Mouse (Mus musculus) adrenal gland, postnatal 4 days (tissue): ENCODE measurements around the gene Igf2r. TPM values are rescaled to one million over a fixed set of nuclear protein-coding genes. Genes with fewer than 3 reads are reported as not detected.
"Not testable (repeated sequence)": the region's sequence is repeated elsewhere in the genome, so short reads cannot be mapped to it uniquely, and the experiment has no call there.

Experiments used
- DNase-seq, 2 experiments: peaks; one replicate each; pipeline ENCODE4 v3.0.0; 2021 to 2022; ENCODE audit warnings: low spot score in 2 of 2, mixed read lengths in 2 of 2
- total RNA-seq, 2 experiments: library from RNA; stranded (reverse); gene quantifications; 2 replicates each; pipeline ENCODE4 v1.2.3; 2021

Gene Igf2r
- total RNA-seq, 2 experiments from 2014 or later: 76.4 to 82.0 TPM

- DNase-seq: not testable (repeated sequence)
Measured at GRCm38 (mm10) chr17:12674980-12675379, 94.5 kb downstream of the Igf2r start.

GRCm38 (mm10) chr17:12673871-12674270, 95.6 kb downstream of the Igf2r start:
- DNase-seq: no peak

- DNase-seq: no peak
Measured at GRCm38 (mm10) chr17:12672285-12672790, 97.1 kb downstream of the Igf2r start.

- DNase-seq: no peak
Measured at GRCm38 (mm10) chr17:12671029-12671605, 98.3 kb downstream of the Igf2r start.

- no peak for DNase-seq
Measured at GRCm38 (mm10) chr17:12669363-12669679, 100.1 kb downstream of the Igf2r start.

- no peak for DNase-seq
Measured at GRCm38 (mm10) chr17:12668478-12669362, 100.7 kb downstream of the Igf2r start.

- no peak for DNase-seq
Measured at GRCm38 (mm10) chr17:12664156-12664555, 105.3 kb downstream of the Igf2r start.

- no peak for DNase-seq
Measured at GRCm38 (mm10) chr17:12660572-12661260, 108.7 kb downstream of the Igf2r start.

- DNase-seq: no peak
Measured at GRCm38 (mm10) chr17:12659233-12659632, 110.2 kb downstream of the Igf2r start.

GRCm38 (mm10) chr17:12658784-12659183, 110.7 kb downstream of the Igf2r start:
- DNase-seq: no peak

- no peak for DNase-seq
Measured at GRCm38 (mm10) chr17:12655826-12656225, 113.6 kb downstream of the Igf2r start.

GRCm38 (mm10) chr17:12654061-12654460, 115.4 kb downstream of the Igf2r start:
- no peak for DNase-seq

GRCm38 (mm10) chr17:12652604-12653003, 116.9 kb downstream of the Igf2r start:
- DNase-seq: no peak

- DNase-seq: no peak
Measured at GRCm38 (mm10) chr17:12645461-12645860, 124.0 kb downstream of the Igf2r start.

- DNase-seq: no peak
Measured at GRCm38 (mm10) chr17:12641087-12641486, 128.4 kb downstream of the Igf2r start.

- no peak for DNase-seq
Measured at GRCm38 (mm10) chr17:12639585-12639984, 129.9 kb downstream of the Igf2r start.

- DNase-seq: no peak
Measured at GRCm38 (mm10) chr17:12634814-12635213, 134.7 kb downstream of the Igf2r start.

Other genes starting within 250 kb of the Igf2r start
- 1 to 10 TPM in 1 of 2 experiments, under 1 TPM in 1; 0.45 to 6.8 TPM for gene Slc22a2, start 185.5 kb downstream of the Igf2r start, total RNA-seq
- 10 to 100 TPM in 1 of 2 experiments, 1 to 10 TPM in 1; 4.5 to 17.4 TPM for gene Slc22a1, start 93.8 kb downstream of the Igf2r start, total RNA-seq
- not detected for gene Mas1, start 98.5 kb upstream of the Igf2r start, total RNA-seq
- gene Mrgprh, start 106.4 kb upstream of the Igf2r start, total RNA-seq: under 1 TPM; 0.25 to 0.37 TPM
- 1 to 10 TPM; 3.1 to 3.6 TPM for gene Pnldc1, start 140.6 kb upstream of the Igf2r start, total RNA-seq
- gene Tcp1, start 146.0 kb upstream of the Igf2r start, total RNA-seq: 100 to 1,000 TPM; 256 to 260 TPM
- 10 to 100 TPM; 86.7 to 89.9 TPM for gene Mrpl18, start 146.7 kb upstream of the Igf2r start, total RNA-seq
- gene Acat3, start 170.9 kb upstream of the Igf2r start, total RNA-seq: 1 to 10 TPM in 1 of 2 experiments, under 1 TPM in 1; 0.87 to 6.9 TPM
- 10 to 100 TPM; 56.5 to 57.6 TPM for gene Acat2, start 191.1 kb upstream of the Igf2r start, total RNA-seq
- 10 to 100 TPM; 78.3 to 79.2 TPM for gene Wtap, start 224.5 kb upstream of the Igf2r start, total RNA-seq
- gene Sod2, start 237.2 kb upstream of the Igf2r start, total RNA-seq: 100 to 1,000 TPM; 278 to 301 TPM